Mouse (Mus musculus): ENCODE results near the gene Mgll. TPM values are rescaled to one million over a fixed set of nuclear protein-coding genes. Genes with fewer than 3 reads are reported as not detected.
A peak's percentile ranks its signal among the peaks of the same experiment; 100 is the strongest.

Gene Mgll
- polyA plus RNA-seq, 1 experiment from 2014 or later = 13.6 TPM

- no peak overlapping the region for H3K4me2 ChIP-seq (replicated peaks)
- H3K36me3 ChIP-seq = peaks cover 36% of the 10 kb centered on the region
- no peak overlapping the region for H3K4me3 ChIP-seq
- no peak for ATAC-seq (ENCODE audit: low FRiP score, low read depth)
- 0 out of 2 replicates have a peak overlapping the region, but pooled peaks have one; percentile 28 for H3K27ac ChIP-seq
- no peak overlapping the region for H3K9ac ChIP-seq
- WGBS = 85% methylated on average over 6 of the region's 6 CpGs
- no peaks in the 10 kb centered on the region for H3K9me3 ChIP-seq
- no peaks in the 10 kb centered on the region for H3K27me3 ChIP-seq
- no peaks in the 10 kb centered on the region for H3K4me1 ChIP-seq
These were observed 133.6 kb downstream of the Mgll start for GRCm38 (mm10) chr6:88857830-88858229.

GRCm38 (mm10) chr6:88858341-88858740, 134.1 kb downstream of the Mgll start:
- H3K9ac ChIP-seq = no peak overlapping the region
- H3K9me3 ChIP-seq = no peaks in the 10 kb centered on the region
- ATAC-seq (ENCODE audit: low FRiP score, low read depth) = 0 out of 2 replicates have a peak, but pooled peaks have one; percentile 52
- H3K27me3 ChIP-seq = no peaks in the 10 kb centered on the region
- no peaks in the 10 kb centered on the region for H3K4me1 ChIP-seq
- H3K27ac ChIP-seq = no peak overlapping the region
- no peak overlapping the region for H3K4me2 ChIP-seq (replicated peaks)
- H3K36me3 ChIP-seq = peaks cover 41% of the 10 kb centered on the region
- WGBS = 49% methylated on average over 7 of the region's 7 CpGs
- H3K4me3 ChIP-seq = no peak overlapping the region

DNA sequence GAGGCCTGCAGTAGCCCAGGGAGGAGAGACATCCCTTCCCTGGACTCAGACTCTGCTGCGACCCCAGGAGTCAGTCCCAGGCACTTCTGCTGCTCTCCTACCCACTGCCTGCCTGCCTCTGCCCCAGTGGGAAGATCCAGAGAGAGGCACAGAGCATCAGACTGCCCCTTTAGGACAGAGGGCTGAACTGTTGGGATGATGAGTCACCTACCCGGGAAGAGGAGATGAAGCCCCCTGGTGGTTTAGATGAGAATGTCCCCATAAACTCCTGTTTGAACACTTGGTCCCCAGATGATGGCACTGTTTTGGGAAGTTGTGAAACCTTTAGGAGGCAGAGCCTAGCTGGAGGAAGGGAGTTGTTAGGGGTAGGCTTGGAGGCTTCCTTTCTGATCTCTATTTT, 136.7 kb downstream of the Mgll start:
- peaks cover 56% of the 10 kb centered on the region for H3K36me3 ChIP-seq
- H3K4me2 ChIP-seq (replicated peaks) = no peak overlapping the region
- H3K4me3 ChIP-seq = no peak overlapping the region
- H3K9me3 ChIP-seq = no peaks in the 10 kb centered on the region
- 14% methylated on average over 2 of the region's 2 CpGs for WGBS
- no peak overlapping the region for H3K27ac ChIP-seq
- no peaks in the 10 kb centered on the region for H3K27me3 ChIP-seq
- ATAC-seq (ENCODE audit: low FRiP score, low read depth) = no peak
- H3K4me1 ChIP-seq = no peaks in the 10 kb centered on the region
- H3K9ac ChIP-seq = no peak overlapping the region

DNA sequence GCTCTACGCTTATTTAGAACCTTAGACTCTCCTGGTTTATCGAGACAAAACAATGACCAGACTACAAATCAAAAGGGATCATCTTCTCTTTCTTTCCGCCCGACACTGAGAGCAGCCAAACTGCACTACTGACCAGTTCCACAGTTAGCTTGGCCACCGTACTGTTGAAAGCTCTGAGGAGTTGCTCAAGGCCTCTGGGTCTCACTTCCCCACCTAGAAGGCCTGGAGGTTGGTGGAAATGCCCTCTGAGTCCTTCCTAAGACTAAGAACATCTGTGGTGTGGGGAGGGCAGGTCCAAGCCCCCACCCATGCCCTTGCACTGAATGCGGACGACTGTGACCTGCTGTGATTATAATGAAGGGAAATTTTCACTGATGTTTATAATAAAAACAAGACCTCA, 141.5 kb downstream of the Mgll start:
- Histone ChIP-seq H3K27me3 (no peaks in the 10 kb centered on the region), H3K4me2 (replicated peaks) (no peak overlapping the region), H3K9ac (no peak overlapping the region), H3K27ac (no peak overlapping the region), H3K9me3 (no peaks in the 10 kb centered on the region), H3K4me3 (no peak overlapping the region), H3K36me3 (peaks cover 40% of the 10 kb centered on the region), H3K4me1 (peaks cover under 1% of the 10 kb centered on the region; the same call in 1 of the 2 replicates)
- WGBS = 82% methylated on average over 7 of the region's 7 CpGs
- ATAC-seq (ENCODE audit: low FRiP score, low read depth) = no peak

GRCm38 (mm10) chr6:88869459-88869858, 145.2 kb downstream of the Mgll start:
- Histone ChIP-seq H3K4me3 (no peak overlapping the region), H3K27ac (no peak overlapping the region), H3K4me2 (replicated peaks) (no peak overlapping the region), H3K36me3 (peaks cover 7% of the 10 kb centered on the region), H3K9ac (no peak overlapping the region), H3K9me3 (no peaks in the 10 kb centered on the region), H3K27me3 (no peaks in the 10 kb centered on the region), H3K4me1 (peaks cover 32% of the 10 kb centered on the region)
- 90% methylated on average over 7 of the region's 7 CpGs for WGBS
- no peak for ATAC-seq (ENCODE audit: low FRiP score, low read depth)

DNA sequence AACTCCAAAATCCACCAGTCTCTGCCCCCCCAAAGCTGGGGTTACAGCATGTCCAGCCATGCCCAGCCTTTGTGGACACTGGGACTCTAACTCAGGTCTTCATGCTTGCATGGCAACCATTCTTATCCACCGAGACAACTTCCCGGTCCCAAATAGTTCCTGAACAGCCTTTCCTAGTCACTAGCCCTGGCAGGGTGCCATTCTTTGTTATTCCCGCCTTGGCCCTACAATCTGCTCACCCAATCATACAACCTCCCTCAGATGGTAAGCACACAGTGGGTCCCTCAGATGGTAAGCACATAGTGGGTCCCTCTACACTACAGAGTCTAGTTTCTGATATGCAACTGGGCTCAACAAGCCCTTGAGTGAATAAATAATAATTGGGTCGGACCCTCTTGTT, 146.4 kb downstream of the Mgll start:
- 62% methylated on average over 4 of the region's 4 CpGs for WGBS
- no peak for ATAC-seq (ENCODE audit: low FRiP score, low read depth)
- H3K9ac ChIP-seq = no peak overlapping the region
- no peaks in the 10 kb centered on the region for H3K36me3 ChIP-seq
- peaks cover 7% of the 10 kb centered on the region for H3K27me3 ChIP-seq
- no peak overlapping the region for H3K4me2 ChIP-seq (replicated peaks)
- H3K9me3 ChIP-seq = no peaks in the 10 kb centered on the region
- H3K4me1 ChIP-seq = peaks cover 32% of the 10 kb centered on the region
- H3K4me3 ChIP-seq = no peak overlapping the region
- H3K27ac ChIP-seq = no peak overlapping the region

DNA sequence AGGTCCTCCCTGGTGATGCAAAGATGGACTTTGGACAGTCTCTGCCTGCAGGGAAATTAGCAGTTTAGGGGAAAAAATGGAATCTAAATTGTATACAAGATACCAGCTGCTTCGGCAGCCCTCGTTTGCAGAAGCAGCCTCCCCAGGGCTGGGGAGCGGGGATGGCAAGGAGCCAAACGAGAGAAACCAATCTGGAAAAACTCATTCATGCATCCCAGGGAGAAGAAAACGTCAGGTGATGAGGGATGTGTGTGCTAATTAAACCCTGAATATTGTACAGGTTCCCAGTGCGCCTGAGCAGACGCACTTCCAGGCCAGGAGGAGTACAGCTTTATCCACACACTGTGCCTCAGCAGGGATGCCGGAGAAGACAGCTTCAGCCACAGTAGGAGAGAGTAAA, 147.3 kb downstream of the Mgll start:
- no peaks in the 10 kb centered on the region for H3K36me3 ChIP-seq
- H3K27me3 ChIP-seq = peaks cover 10% of the 10 kb centered on the region
- WGBS = 37% methylated on average over 8 of the region's 8 CpGs
- no peak overlapping the region for H3K4me2 ChIP-seq (replicated peaks)
- H3K4me3 ChIP-seq = no peak overlapping the region
- H3K27ac ChIP-seq = no peak overlapping the region
- H3K9me3 ChIP-seq = no peaks in the 10 kb centered on the region
- no peak overlapping the region for H3K9ac ChIP-seq
- H3K4me1 ChIP-seq = peaks cover 32% of the 10 kb centered on the region
- no peak for ATAC-seq (ENCODE audit: low FRiP score, low read depth)

DNA sequence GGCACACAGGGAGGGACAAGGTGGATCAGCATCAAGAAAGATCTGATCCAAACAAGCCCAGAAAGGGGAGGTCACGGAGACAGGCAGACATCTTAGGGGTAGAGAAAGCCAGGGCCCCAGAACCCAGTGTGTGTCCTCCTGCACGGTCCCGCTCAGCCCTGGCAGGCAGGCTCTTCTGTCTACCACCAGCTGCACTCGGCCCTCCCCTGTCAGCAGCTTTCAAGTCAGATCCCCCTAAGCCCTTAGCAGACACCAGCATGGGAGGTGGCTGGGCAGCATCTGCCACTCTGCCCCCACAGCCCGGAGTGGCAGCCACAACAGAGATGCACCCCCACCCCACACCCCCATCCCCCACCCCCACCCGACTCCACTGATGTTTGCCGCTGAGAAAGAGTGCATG, 148.6 kb downstream of the Mgll start:
- Histone ChIP-seq H3K36me3 (no peaks in the 10 kb centered on the region), H3K9me3 (no peaks in the 10 kb centered on the region), H3K4me3 (no peak overlapping the region), H3K27me3 (peaks cover 10% of the 10 kb centered on the region), H3K27ac (no peak overlapping the region), H3K4me1 (peaks cover 32% of the 10 kb centered on the region), H3K9ac (no peak overlapping the region), H3K4me2 (replicated peaks) (peak overlapping the region; percentile 96; the same call in 1 of the 2 replicates)
- WGBS = 47% methylated on average over 7 of the region's 7 CpGs
- ATAC-seq (ENCODE audit: low FRiP score, low read depth) = no peak

DNA sequence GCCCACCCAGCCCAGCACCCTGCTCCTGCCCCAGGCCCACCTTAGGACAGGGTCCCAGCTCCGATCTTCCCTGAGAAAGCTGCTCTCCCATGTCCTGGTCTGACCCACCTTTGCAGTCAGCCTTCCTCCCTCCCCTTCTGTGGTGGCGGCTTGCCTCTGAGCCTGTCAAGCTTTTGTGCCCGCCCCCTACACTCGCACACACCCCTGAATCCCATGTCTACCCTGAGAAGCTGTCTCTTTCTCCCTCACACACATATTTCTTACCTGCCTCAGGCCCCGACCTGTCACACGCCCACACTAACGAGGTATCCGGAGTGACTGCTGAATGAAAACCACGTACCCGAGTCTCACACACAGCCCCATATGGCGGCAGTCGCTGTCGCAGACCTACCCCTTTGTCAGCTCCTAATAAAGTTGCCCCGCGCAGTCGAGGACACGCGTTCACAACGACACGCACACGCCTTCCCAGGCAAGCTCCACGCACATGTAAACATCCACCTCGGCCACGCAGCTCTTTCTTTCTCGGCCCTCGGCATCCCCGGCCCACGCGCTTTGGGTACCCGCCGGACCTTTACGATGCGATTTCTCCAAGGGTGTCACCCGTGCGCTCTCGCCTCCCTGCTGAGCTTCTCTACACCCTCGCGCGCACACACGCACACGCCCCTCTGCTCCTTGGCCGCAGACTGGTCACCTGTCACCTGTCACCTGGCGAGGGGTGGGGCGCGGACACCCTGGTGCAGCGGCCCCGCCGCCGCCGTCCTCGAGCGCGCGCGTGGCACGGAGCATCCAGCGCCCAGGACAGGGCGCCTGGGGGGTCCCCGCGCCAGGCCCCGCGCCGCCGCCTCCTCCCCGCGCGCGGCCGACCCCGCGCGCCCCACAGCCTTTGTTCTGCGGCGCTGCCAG, 150.0 kb downstream of the Mgll start:
- Histone ChIP-seq H3K4me3 (peak overlapping the region; percentile 87), H3K36me3 (no peaks in the 10 kb centered on the region), H3K4me2 (replicated peaks) (peak overlapping the region; percentile 96), H3K4me1 (peaks cover 32% of the 10 kb centered on the region), H3K9me3 (no peaks in the 10 kb centered on the region), H3K9ac (peak overlapping the region; percentile 89), H3K27me3 (peaks cover 10% of the 10 kb centered on the region), H3K27ac (0 out of 2 replicates have a peak overlapping the region, but pooled peaks have one; percentile 15)
- WGBS = 1% methylated on average over 72 of the region's 74 CpGs
- ATAC-seq (ENCODE audit: low FRiP score, low read depth) = peak; percentile 60

DNA sequence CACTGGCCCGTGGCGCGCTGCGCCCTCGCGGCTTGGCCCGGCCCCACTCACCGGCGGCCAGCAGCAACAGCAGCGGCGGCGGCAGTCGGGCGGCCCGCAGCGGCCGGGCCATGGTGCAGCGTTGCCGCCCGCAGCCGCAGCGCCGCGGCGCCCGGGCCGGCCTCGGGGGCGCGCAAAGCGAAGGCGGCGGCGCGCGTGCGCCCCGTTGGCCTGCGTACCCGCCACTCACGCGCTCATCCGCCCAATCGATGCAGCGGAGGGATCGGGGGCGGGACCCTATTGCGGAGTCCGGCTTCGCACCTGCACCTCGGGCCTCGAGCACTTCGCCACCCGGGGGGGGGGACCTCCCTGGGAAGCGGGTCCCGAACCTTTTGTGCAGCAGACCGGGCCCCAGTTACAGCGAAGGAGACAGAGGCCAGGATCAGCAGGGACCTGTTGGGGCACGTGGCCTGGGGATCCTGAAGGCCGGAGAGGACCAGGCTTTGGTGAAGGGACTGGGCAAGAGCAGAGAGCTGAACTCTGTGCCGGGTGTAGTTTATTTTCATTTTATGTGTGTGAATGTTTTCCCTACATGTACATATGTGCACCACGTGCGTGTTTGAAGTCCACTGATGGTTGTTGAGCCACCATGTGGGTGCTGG, 150.8 kb downstream of the Mgll start, which contains the start of gene Podxl2:
TSS of gene Podxl2 (minus strand) at position 177 of the 641 bp plus-strand sequence.
- Histone ChIP-seq H3K27me3 (peaks cover 10% of the 10 kb centered on the region), H3K9ac (peak within 1 kb of the TSS; percentile 89), H3K27ac (0 out of 2 replicates have a peak within 1 kb of the TSS, but pooled peaks have one; percentile 15), H3K4me2 (replicated peaks) (peak within 1 kb of the TSS; percentile 96), H3K4me3 (peak within 1 kb of the TSS; percentile 87), H3K4me1 (peaks cover 32% of the 10 kb centered on the region), H3K36me3 (no peaks in the 10 kb centered on the region), H3K9me3 (no peaks in the 10 kb centered on the region)
- peak; percentile 69 for ATAC-seq (ENCODE audit: low FRiP score, low read depth)
- WGBS = 7% methylated on average over 41 of the region's 63 CpGs
